Mouse (Mus musculus) brown adipose tissue, adult 24 weeks (tissue): ENCODE data around the gene Hnrnpm. TPM values are rescaled to one million over a fixed set of nuclear protein-coding genes. Genes with fewer than 3 reads are reported as not detected.
A peak's percentile ranks its signal among the peaks of the same experiment; 100 is the strongest.
"Not testable (repeated sequence)": the region's sequence is repeated elsewhere in the genome, so short reads cannot be mapped to it uniquely, and the experiment has no call there.

Experiments used
- H3K27ac ChIP-seq: fragments of 200-500 bp; replicated peaks from 2 replicates; pipeline ENCODE4 v1.5.1; 2012; ENCODE audit warnings: low read depth, mild to moderate bottlenecking, low read length
- H3K4me1 ChIP-seq: fragments of 200-500 bp; 2 replicates; pipeline ENCODE4 v1.6.1; 2012; ENCODE audit warnings: low read length, mixed read lengths; ENCODE audit not compliant: control insufficient read depth, insufficient read depth, insufficient read length
- H3K4me3 ChIP-seq: fragments of 200-500 bp; 2 replicates; pipeline ENCODE4 v1.5.1; 2012; ENCODE audit warnings: low read depth, mild to moderate bottlenecking, low read length, moderate library complexity; ENCODE audit not compliant: insufficient read depth
- polyA plus RNA-seq: library from polyadenylated mRNA; stranded (reverse); fragments of >200 nt; gene quantifications from 2 replicates; pipeline ENCODE4 v1.2.4, GENCODE M21; 2012; ENCODE audit not compliant: missing spikeins, insufficient read depth, insufficient read length

The Hnrnpm gene
- polyA plus RNA-seq = 130 and 183 TPM in 2 replicates

DNA sequence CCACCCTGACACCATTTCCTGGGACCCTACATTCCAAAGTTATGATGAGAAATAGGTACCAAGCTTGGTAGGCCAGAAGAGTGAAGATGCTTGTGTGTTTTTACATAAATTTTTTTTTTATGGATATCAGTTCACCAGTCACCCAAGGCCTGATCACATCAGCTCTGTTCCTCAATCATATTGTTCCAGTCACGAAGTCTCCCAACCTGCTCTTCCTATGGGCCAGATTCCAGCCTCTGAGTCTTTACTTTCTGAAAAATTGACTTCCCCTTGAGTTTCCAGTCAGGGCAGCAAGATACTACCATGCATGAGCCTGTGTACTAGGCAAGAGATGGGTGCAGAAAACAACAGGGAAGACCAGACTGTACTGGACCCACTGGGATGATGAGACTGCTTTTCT is at the start of gene Hnrnpm:
Gene Hnrnpm (minus strand): TSS at position 101 of the 400 bp plus-strand sequence.
- Histone ChIP-seq H3K27ac (peak within 1 kb of the TSS; percentile 52), H3K4me1 (0 out of 2 replicates have a peak, but pooled peaks cover 10% of the 10 kb centered on the region), H3K4me3 (peak within 1 kb of the TSS; percentile 37)

GRCm38 (mm10) chr17:33733526-33733925 is 46.9 kb upstream of the Hnrnpm start:
- not testable (repeated sequence) for H3K4me1 ChIP-seq, H3K27ac ChIP-seq, H3K4me3 ChIP-seq

- not testable (repeated sequence) for H3K4me1 ChIP-seq, H3K27ac ChIP-seq
Observed at GRCm38 (mm10) chr17:33732556-33733083, 46.0 kb upstream of the Hnrnpm start.

DNA sequence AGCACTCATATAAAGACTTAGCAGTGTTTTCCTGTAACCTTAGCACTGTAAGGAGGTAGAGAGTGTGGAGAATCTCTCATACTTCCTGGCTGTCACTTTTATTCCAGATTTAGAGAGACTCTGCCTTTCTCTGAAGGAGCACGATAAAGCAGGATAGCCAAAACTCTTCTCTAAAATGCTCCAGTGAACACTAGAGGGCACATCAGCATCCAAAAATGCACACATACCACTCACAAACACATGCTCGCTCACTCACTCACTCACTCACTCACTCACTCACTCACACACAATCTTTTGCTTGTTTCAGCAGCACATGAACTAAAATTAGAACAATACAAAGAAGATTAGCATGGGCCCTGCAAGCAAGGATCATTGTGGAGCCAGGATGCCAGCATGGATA is 42.6 kb upstream of the Hnrnpm start:
- no peak overlapping the region for H3K27ac ChIP-seq
- no peak overlapping the region for H3K4me3 ChIP-seq

More at GRCm38 (mm10) chr17:33732556-33733083, 46.0 kb upstream of the Hnrnpm start:
- H3K4me3 ChIP-seq = not testable (repeated sequence)

GRCm38 (mm10) chr17:33728396-33728795 is 41.7 kb upstream of the Hnrnpm start:
- no peak overlapping the region for H3K27ac ChIP-seq
- H3K4me3 ChIP-seq = no peak overlapping the region
- H3K4me1 ChIP-seq = no peaks in the 10 kb centered on the region

More for the DNA sequence above, 42.6 kb upstream of the Hnrnpm start:
- no peaks in the 10 kb centered on the region for H3K4me1 ChIP-seq

DNA sequence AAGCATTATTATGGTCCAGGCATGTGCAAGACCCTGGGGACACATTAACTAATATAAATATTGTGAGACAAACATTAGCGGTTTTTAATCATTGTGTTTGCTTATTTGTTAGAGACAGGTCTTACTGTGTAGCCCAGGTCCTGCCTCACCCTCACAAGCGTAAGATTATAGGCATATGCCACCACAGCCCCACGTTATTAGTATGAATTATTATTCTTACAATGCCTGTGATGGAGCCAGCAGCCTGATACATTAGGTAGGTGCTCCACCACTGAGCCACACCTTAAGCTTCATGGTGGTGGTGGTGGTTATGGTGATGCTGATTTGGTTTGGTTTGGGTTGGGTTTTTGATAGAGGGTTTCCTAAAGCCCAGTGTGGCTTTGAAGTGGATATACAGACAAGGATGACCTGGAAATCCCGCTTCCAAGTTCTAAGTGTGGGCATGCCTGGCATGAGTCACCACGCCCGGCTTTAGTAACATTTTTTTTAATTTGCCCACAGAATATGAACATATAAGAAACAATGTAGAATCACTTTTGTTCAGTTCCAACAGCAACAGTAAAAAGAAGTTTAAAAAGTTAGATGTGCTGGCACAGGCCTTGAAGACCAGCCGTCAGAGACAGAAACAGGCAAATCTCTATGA is 33.2 kb upstream of the Hnrnpm start:
- no peak overlapping the region for H3K4me3 ChIP-seq
- no peaks in the 10 kb centered on the region for H3K4me1 ChIP-seq

DNA sequence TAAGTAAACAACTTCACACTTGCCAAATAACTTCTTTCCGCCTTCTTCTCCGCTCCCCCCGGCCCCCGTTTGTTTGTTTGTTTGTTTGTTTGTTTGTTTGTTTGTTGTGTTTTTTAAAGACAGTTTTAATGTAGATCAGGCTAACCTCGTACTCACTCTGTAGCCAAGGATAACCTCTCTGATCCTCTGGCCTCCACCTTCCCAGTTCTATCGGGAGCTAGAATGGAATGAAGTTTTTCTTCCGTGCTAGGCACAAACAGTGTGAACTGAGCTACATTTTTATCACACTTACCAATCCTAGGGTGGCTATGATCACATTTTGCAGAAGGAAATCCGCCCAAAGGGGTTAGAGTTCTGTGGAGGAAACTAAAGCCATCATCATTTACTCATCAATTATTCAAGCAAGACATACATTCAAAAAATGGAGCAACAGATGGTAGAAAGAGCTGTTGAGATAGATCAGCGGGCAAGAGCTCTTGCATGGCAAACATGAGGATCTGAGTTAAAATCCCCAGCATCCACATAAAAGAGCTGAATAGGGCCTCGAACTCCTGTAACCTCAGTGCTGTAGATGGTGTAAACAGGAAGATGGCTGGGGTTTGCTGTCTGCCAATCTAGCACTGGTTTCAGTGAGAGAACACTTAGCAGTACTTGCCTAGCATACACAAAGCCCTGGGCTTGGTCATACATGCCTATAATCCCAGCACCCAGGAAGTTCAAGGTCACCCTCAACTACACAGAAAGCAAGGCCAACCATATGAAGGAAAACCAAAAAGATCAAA is 32.5 kb upstream of the Hnrnpm start:
- peak overlapping the region; percentile 39 for H3K4me3 ChIP-seq
- H3K27ac ChIP-seq = peak overlapping the region; percentile 50; the same call in 1 of the 2 replicates

More for the DNA sequence above, 33.2 kb upstream of the Hnrnpm start:
- H3K27ac ChIP-seq = no peak overlapping the region

GRCm38 (mm10) chr17:33718384-33718881 is 31.8 kb upstream of the Hnrnpm start, which contains the start of gene March2:
March2 (minus strand) TSS chr17:33718670.
- Histone ChIP-seq H3K4me1 (no peaks in the 10 kb centered on the region), H3K27ac (peak within 1 kb of the TSS; percentile 71), H3K4me3 (peak within 1 kb of the TSS; percentile 91)

More for the DNA sequence above, 32.5 kb upstream of the Hnrnpm start:
- no peaks in the 10 kb centered on the region for H3K4me1 ChIP-seq

GRCm38 (mm10) chr17:33717982-33718381 is 31.3 kb upstream of the Hnrnpm start:
- Histone ChIP-seq H3K4me1 (no peaks in the 10 kb centered on the region), H3K4me3 (peak overlapping the region; percentile 91), H3K27ac (peak overlapping the region; percentile 71)

DNA sequence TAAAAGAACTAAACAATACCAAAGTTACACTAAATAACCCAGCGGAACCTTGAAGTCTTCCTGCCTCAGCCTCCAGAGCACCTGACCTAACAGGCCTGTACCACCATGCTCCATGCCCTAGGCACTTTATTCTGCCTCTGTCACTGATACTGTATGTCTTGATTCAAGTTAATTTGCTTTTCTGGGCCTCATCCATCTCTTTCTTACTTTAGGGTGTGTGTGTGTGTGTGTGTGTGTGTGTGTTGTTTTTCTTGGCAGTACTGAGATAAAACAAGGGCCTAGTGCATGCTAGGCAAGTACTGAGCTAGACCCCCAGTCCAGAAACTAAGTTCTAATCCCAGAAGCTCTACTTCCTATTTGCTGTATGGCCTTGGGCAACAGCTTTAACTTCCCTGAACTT is 30.6 kb upstream of the Hnrnpm start:
- Histone ChIP-seq H3K4me1 (no peaks in the 10 kb centered on the region), H3K27ac (no peak overlapping the region), H3K4me3 (0 out of 2 replicates have a peak overlapping the region, but pooled peaks have one; percentile 16)

DNA sequence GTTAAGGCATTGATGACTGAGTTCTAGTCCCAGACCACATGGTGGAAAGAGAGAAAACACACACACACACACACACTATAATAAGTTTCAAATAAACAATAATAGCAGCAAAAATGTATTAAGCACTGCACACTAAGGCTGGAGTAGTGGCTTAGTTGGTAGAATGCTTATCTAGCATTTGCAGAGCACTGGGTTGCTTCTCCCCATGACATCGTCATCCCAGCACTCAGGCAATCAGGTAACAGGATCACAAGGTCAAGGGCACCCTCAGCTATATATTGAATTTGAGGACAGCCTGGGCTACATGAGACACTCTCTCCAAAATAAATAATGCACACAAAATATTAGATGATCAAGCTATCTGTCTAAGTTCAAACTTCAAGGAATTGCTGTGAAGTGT is 28.1 kb upstream of the Hnrnpm start:
- H3K4me3 ChIP-seq = no peak overlapping the region
- H3K27ac ChIP-seq = no peak overlapping the region
- H3K4me1 ChIP-seq = no peaks in the 10 kb centered on the region

GRCm38 (mm10) chr17:33713271-33713670 is 26.6 kb upstream of the Hnrnpm start:
- Histone ChIP-seq H3K27ac (no peak overlapping the region), H3K4me3 (no peak overlapping the region), H3K4me1 (no peaks in the 10 kb centered on the region)

DNA sequence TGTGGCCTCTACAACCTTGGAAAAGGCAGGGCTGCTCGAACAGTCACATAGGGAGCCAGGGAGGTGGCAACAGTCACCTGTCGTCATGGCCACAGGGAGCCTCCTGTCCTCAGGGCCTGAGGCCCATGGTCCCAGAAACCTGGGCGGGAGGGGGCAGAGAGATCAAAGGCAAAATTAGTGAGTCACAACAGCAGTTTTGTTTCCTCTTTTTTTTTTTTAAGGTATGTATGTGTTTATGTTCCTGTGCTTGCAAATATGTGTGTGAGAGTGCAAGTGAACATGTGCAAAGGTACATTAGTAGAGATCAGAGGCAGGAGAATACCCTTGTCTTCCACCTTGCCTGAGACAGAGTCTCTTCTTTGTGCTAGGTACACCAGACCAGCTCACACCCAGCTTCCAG is 23.2 kb upstream of the Hnrnpm start:
- Histone ChIP-seq H3K4me3 (no peak overlapping the region), H3K4me1 (no peaks in the 10 kb centered on the region), H3K27ac (no peak overlapping the region)

- Histone ChIP-seq H3K4me1 (no peaks in the 10 kb centered on the region), H3K4me3 (no peak overlapping the region), H3K27ac (no peak overlapping the region)
Observed at GRCm38 (mm10) chr17:33703091-33703490, 16.4 kb upstream of the Hnrnpm start.

DNA sequence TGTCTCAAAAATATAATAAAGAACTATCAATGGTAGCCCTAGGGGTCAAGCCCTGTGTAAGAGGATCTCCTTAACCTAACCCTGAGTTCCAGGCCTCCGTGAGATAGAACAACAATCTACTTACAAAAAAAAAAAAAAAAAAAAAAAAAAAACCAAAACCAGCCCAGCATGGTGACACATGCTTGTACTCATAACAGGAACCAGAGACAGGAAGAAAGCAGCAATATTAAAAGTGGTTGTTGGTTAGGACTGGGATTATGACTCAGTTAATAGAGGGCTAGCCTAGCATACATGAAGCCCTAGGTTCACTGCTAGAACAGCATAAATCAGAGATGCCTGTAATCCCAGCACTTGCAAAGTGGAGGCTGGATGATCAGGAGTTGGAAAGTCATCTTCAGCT is 15.5 kb upstream of the Hnrnpm start:
- H3K4me1 ChIP-seq = no peaks in the 10 kb centered on the region

More for the DNA sequence above, 15.5 kb upstream of the Hnrnpm start:
- no peak overlapping the region for H3K4me3 ChIP-seq
- H3K27ac ChIP-seq = no peak overlapping the region
